Mouse (Mus musculus): ENCODE data around the gene Fnip1. TPM values are rescaled to one million over a fixed set of nuclear protein-coding genes. Genes with fewer than 3 reads are reported as not detected.

Gene Fnip1
- total and polyA plus RNA-seq, 3 experiments, result 11.9 to 13.6 TPM; not detected in 1

- Histone ChIP-seq H3K27me3 (ENCODE audit: control insufficient read depth in 1 of 2, insufficient read depth in 2 of 2, low read length in 2 of 2) (no peaks in the 10 kb centered on the region), H3K4me1 (ENCODE audit: control insufficient read depth in 1 of 2, insufficient read depth in 2 of 2, low read length in 2 of 2) (peaks cover 5 to 10% of the 10 kb centered on the region in 2 experiments), H3K27ac (ENCODE audit: control insufficient read depth, low read depth, low read length) (no peak overlapping the region), H3K9me3 (replicated peaks; ENCODE audit: insufficient read depth, low read length) (no peaks in the 10 kb centered on the region), H3K4me3 (ENCODE audit: control insufficient read depth in 1 of 2, insufficient read depth in 1 of 2, low read depth in 2 of 2, low read length in 2 of 2) (no peak overlapping the region), H3K36me3 (ENCODE audit: control insufficient read depth in 1 of 2, insufficient read depth in 2 of 2, low read length in 2 of 2) (peaks cover 10 to 62% of the 10 kb centered on the region in 2 experiments), H3K79me2 (ENCODE audit: control insufficient read depth, insufficient read depth, low read length, poor library complexity) (no peaks in the 10 kb centered on the region), H3K9ac (ENCODE audit: control insufficient read depth, low read depth, low read length, poor library complexity, severe bottlenecking) (no peak overlapping the region)
- DNase-seq (ENCODE audit: low read depth, low spot score), result no peak
- TF ChIP-seq ELF1 (IDR thresholded peaks at IDR 0.05; ENCODE audit: low read depth, low read length) (no peak), EP300 (IDR thresholded peaks at IDR 0.05; ENCODE audit: low read depth in 1 of 2, low read length in 2 of 2) (peak; percentile 85 to 88), BHLHE40 (IDR thresholded peaks at IDR 0.05; ENCODE audit: borderline replicate concordance, low read depth, low read length) (no peak), MYC (IDR thresholded peaks at IDR 0.05; ENCODE audit: low read depth, low read length) (0 out of 2 replicates have a peak, but pooled peaks have one; percentile 42), NELFE (IDR thresholded peaks at IDR 0.05; ENCODE audit: low read depth, low read length) (no peak), NRF1 (IDR thresholded peaks at IDR 0.05; ENCODE audit: insufficient read depth, low read depth, low read length, poor library complexity, severe bottlenecking) (no peak), TBP (IDR thresholded peaks at IDR 0.05; ENCODE audit: low read depth, low read length) (no peak), ETS1 (IDR thresholded peaks at IDR 0.05; ENCODE audit: low read depth, low read length) (peak; percentile 57), TCF12 (IDR thresholded peaks at IDR 0.05; ENCODE audit: low read depth, low read length) (peak; percentile 85), RCOR1 (IDR thresholded peaks at IDR 0.05; ENCODE audit: low read depth, low read length) (peak; percentile 95), MEF2A (IDR thresholded peaks at IDR 0.05; ENCODE audit: extremely low read depth, insufficient replicate concordance, low read depth, low read length, poor library complexity, severe bottlenecking) (peak; percentile 32; the same call in 1 of the 2 replicates), GATA1 (IDR thresholded peaks at IDR 0.05; ENCODE audit: low read depth, low read length) (peak; percentile 90), SIN3A (IDR thresholded peaks at IDR 0.05; ENCODE audit: low read length) (peak; percentile 39; the same call in 1 of the 2 replicates)
These were observed 75.6 kb downstream of the Fnip1 start for GRCm38 (mm10) chr11:54513584-54513983.

- peak; percentile 37 for DNase-seq (ENCODE audit: low read depth, low spot score)
- no peak for TF ChIP-seq NRF1 (IDR thresholded peaks at IDR 0.05; ENCODE audit: insufficient read depth, low read depth, low read length, poor library complexity, severe bottlenecking)
- peak; percentile 70; the same call in 1 of the 2 replicates for TF ChIP-seq CHD1 (IDR thresholded peaks at IDR 0.05; ENCODE audit: low read depth, low read length)
- TF ChIP-seq USF1 (IDR thresholded peaks at IDR 0.05; ENCODE audit: low read depth, low read length), result no peak
- no peak for TF ChIP-seq GATA1 (IDR thresholded peaks at IDR 0.05; ENCODE audit: low read depth, low read length)
- no peak for TF ChIP-seq MAZ (IDR thresholded peaks at IDR 0.05; ENCODE audit: low read depth, low read length)
- peak; percentile 18; the same call in 1 of the 2 replicates for TF ChIP-seq ZKSCAN1 (IDR thresholded peaks at IDR 0.05; ENCODE audit: low read depth, low read length)
- TF ChIP-seq EP300 (IDR thresholded peaks at IDR 0.05; ENCODE audit: low read depth in 1 of 2, low read length in 2 of 2), result no peak
- 0 out of 2 replicates have a peak, but pooled peaks have one; percentile 37 for TF ChIP-seq MYC (IDR thresholded peaks at IDR 0.05; ENCODE audit: low read depth, low read length)
- 0 out of 2 replicates have a peak, but pooled peaks have one; percentile 11 for TF ChIP-seq JUND (IDR thresholded peaks at IDR 0.05; ENCODE audit: low read depth, low read length)
- TF ChIP-seq BHLHE40 (IDR thresholded peaks at IDR 0.05; ENCODE audit: borderline replicate concordance, low read depth, low read length), result no peak
- peak; percentile 96 for TF ChIP-seq ZNF384 (IDR thresholded peaks at IDR 0.05; ENCODE audit: low read depth, low read length)
- no peak for TF ChIP-seq CHD2 (IDR thresholded peaks at IDR 0.05; ENCODE audit: low read length)
- Histone ChIP-seq H3K36me3 (ENCODE audit: control insufficient read depth in 1 of 2, insufficient read depth in 2 of 2, low read length in 2 of 2) (peaks cover 2 to 40% of the 10 kb centered on the region in 2 experiments), H3K9me3 (replicated peaks; ENCODE audit: insufficient read depth, low read length) (no peaks in the 10 kb centered on the region), H3K4me1 (ENCODE audit: control insufficient read depth in 1 of 2, insufficient read depth in 2 of 2, low read length in 2 of 2) (peaks cover 12% of the 10 kb centered on the region in 2 experiments), H3K27me3 (ENCODE audit: control insufficient read depth in 1 of 2, insufficient read depth in 2 of 2, low read length in 2 of 2) (no peaks in the 10 kb centered on the region), H3K4me3 (ENCODE audit: control insufficient read depth in 1 of 2, insufficient read depth in 1 of 2, low read depth in 2 of 2, low read length in 2 of 2) (peak overlapping the region; percentile 82 to 89), H3K79me2 (ENCODE audit: control insufficient read depth, insufficient read depth, low read length, poor library complexity) (peaks cover 34% of the 10 kb centered on the region), H3K27ac (ENCODE audit: control insufficient read depth, low read depth, low read length) (peak overlapping the region; percentile 80), H3K9ac (ENCODE audit: control insufficient read depth, low read depth, low read length, poor library complexity, severe bottlenecking) (peak overlapping the region; percentile 70)
These were observed 84.0 kb downstream of the Fnip1 start for GRCm38 (mm10) chr11:54521927-54522528.
